Mouse (Mus musculus): ENCODE results near the gene Pygm.
A peak's percentile ranks its signal among the peaks of the same experiment; 100 is the strongest.

Pygm gene

DNA sequence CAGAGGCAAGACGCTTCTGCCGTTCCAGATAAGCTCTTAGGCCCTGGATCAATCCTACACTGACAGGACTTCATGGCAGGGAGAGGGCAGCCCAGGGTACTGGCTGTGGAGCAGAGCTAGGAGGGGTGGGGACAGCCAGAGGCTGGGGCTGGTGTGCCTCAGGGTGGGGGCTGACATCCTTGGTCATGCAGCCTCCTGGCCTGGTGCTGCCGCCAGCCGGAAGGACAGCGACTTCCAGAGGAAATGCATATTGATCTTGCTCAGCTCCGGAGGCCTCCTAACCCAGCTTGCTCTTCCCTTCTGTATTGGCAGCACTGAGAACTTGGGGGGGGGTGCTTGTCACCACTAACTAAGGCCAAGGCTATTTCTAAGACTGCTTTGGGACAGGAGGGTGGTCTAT, 31.3 kb downstream of the Pygm start:
- no peak for DNase-seq

DNA sequence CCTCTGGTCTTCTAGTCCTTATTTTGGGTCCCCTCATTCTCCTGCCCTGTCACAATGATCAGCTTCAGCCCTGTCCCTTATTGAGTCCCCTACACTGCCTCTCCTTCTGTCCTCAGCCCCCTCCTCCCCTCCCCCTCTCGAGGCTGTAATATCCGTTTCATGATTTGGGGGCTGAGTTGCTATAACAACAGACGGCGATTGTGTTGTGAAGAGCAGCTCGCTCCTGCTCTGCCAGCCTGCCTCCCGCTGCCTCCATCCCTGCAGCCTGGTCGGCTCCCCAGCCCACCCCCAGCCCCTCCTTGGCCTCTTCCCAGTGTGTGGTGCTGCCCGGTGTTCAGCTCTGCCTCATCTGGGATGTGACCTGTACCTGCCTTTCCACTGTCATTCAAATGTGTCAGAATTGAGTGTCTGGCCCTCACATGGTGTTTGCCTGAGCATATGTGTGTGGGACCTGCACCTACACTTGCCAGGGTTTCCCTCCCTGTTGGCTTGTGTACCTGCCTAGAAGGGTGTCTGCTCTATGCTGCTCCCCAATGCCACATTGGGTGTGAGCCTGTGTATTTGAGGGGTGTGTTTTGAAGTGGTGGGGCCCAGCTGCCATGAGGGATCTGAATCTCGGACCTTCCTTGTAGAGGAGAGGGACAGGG, 32.0 kb downstream of the Pygm start:
- no peak for DNase-seq

DNA sequence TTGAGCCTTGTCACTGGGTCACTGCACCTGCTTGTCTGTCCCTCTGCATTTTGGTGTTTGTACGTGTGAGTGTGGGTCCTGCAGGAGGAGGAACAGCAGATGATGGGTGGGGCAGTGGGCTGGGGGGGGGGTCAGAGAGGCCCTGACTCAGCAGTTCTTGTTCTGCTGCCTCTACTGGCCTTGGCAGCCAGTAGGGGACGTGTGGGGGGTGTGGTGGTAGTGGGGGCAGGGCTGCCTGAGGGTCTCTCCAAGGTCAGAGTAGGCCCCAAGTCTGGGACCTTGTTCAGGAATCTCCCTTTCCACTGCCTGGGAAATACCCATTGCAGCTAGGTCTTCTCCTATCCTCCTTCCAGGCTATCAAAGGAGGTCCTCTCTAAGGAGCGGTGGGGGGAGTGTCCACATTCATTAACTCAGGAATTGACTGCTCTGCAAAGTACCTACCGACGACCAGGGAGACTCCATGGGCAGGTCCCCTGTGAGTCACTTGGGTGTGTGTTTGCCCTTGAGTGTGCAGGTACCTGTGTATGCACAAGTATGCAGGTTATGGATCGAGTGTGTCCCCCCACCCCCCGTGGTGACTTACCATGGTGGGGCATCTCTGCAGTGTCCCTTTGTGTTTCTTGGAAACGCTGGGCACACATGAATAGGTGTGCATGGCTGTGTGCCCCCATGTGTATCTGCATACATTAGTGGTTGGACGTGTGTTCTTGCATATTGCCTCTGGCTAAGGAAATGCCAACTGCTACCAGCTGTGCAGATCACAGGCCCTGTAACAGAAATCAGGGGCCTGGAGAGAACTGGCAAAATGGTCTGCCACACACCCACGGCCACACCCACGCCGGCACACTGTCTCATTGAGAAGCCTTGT, 32.9 kb downstream of the Pygm start:
- DNase-seq: peak; percentile 63

DNA sequence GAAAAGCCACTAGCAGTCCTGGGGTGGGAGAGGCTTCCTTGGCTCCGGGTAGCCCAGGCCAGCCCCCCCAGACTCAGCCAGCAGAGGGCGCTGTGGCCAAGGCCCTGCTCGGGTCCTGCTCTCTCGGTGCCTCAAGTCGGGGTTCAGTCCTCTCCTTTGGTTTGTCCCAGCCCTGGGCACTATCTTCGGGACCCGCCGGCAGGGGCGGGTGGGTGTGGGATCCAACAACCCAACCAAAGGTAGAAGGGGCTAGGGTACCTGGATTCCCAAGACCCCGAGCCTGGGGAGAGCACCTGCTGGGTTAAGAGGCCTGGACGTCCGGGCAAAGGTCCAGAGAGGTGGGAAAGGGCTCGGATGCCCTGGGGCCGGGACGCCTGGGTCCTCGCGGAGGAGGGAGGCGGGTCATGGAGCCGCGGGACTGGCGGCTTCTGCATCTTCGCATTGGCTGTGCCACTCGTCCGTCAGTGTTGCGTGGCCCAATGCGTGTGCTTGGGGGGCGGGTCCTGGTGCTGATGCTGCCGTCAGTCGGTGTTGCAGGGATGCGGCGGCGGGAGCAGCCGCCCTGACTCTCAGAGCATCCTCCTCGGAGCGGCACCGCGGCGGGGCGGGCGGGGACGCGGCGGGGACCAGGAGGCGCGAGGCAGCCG, 34.2 kb downstream of the Pygm start, which contains the start of gene Nrxn2:
TSS of gene Nrxn2 (plus strand) at position 499 of the 647 bp plus-strand sequence.
- DNase-seq: peak; percentile 95

DNA sequence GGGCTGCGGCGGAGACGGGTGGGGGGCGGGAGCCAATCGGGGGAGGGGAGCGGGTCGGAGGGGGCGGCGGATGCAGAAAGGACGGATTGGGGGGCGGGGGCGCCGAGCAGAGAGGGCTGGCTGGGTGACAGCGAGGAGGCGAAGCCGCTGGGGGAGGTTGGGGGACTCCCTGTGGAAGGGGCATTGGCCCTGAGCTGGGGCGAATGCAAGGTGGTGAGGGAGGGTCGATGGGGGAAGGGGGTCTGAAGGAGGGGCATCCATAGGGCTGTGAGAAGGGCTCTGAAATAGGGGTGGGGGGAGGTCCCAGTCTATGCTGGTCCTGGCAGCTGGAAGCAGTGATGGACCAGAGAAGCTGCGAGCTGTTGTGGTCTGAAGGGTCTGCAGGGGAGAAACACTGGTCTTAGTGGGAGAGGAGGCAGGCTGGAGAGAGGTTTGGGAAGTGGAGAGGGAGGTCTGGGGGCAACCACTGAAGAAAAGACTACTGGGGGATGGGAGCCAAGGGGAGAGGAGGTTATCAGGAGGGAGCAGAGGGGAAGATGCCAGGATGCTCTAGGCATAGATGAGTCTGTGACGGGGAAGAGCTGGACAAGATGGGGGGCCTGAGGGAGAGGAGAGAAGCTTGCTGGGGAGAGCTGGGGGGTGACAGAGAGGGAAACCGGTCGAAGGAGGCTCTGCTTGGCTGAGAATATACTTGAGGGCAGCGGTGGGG, 34.9 kb downstream of the Pygm start:
- DNase-seq: peak; percentile 63

DNA sequence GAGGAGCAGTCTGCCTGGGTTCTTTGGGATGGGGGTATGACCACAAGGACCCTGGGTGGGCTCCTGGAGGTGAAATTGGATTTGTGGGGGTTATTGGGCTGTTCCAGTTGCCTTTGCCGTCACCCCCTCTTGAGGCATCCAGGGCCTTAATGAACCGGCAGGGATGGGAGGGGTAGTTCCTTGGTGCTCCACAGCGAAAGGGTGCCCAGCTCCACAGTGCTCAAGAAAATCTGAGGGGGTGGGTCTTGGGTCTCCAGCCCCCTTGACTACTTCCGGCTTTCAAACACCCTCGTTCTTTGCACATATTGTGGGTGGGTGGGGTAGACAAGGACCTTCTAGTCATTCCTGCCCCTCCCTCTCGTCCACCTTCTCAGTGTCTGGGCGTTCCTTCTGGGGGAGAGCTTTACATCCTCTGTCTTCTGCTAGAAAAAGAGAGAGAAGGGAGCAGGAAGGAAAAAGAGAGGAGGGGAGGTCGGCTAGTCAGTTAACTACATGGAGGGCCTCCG, 35.7 kb downstream of the Pygm start:
- DNase-seq: peak; percentile 60

DNA sequence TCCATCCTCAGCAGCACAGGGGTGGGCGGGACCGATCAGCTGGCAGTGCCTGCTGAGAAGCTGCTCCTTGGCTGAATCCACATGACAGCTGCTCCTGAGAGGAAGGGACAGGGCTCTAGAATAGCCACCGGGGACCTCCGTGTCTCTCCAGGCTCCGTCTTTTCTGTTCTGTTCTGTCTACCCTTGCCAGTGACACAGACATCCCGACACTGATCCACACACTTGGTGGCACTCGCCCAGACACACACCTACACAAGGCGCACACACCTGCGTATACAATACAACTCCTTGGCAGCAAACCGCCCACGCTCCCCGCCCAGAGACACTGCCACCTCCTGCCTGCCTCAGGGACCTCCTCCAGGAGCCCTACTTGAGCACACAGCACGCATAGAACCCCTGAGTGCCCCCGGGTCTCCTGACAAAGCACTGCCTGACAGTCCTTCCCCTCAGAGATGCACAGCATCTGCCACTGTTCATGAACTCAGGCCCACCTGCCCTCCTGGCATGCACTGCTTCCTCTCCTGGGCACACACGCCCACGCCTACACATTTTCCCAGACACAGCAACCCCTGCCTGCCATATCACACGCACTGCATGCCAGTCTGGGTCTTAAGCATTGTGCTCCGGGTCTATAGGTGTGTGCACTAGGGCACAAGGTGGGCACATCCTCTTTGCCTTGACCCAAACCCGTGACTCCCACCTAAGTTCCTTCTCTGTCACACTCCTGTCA, 36.4 kb downstream of the Pygm start:
- peak; percentile 77 for DNase-seq

DNA sequence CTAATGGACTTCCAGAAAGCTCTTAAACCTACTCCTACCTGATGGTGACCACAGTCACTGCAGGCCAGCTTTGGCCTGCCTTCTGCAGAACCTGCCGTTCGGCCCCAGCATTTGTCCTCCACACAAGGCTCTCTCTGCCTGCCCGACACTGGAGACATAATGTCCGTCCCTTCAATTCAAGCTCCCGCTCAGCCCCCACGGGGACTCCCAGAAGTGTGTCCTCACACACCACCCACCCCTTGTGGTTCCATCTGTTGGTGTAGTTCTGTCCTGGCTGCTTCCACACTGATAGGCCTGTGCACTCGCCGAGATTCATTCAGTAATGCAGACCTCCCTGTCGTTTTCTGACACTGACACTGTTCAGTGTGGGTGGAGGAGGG, 37.0 kb downstream of the Pygm start:
- DNase-seq: peak; percentile 62

DNA sequence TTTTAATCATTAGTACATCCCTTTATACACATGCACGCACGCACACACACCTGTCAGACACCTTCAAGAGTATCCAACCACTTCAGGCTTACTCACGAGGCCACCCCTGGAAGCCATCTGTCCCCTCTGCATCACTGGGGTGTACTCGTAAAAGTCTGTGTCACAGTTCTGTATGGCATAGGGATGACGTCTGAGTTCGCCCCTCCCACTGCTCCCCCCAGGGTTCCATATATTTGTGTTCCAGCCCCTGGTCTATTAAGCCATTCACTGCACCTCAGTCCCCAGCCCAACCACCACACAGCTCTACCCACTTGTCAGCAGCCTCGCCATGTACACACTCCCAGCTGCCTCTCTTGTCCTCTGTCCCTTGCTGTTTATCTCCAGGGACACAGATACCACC, 37.8 kb downstream of the Pygm start:
- DNase-seq: no peak

DNA sequence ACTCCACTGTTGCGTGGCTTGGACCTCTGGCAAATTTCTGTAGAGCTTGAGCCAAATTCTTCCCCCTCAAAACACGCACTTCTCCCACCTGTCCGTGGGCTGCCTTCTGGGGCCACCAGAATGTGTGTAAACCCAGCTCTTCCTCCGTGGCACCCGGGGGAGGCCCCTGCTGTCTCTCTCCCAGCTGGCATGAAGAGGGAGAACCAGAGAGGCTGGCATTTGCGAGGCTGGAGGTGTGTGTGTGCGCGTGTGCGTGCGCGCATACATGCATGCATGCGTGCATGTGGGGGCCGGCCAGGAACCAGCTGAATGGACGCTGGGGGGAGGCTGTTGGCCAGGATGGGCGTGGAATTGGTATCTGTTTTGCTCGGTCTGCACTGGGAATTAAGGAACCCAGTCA, 39.0 kb downstream of the Pygm start:
- DNase-seq: no peak

DNA sequence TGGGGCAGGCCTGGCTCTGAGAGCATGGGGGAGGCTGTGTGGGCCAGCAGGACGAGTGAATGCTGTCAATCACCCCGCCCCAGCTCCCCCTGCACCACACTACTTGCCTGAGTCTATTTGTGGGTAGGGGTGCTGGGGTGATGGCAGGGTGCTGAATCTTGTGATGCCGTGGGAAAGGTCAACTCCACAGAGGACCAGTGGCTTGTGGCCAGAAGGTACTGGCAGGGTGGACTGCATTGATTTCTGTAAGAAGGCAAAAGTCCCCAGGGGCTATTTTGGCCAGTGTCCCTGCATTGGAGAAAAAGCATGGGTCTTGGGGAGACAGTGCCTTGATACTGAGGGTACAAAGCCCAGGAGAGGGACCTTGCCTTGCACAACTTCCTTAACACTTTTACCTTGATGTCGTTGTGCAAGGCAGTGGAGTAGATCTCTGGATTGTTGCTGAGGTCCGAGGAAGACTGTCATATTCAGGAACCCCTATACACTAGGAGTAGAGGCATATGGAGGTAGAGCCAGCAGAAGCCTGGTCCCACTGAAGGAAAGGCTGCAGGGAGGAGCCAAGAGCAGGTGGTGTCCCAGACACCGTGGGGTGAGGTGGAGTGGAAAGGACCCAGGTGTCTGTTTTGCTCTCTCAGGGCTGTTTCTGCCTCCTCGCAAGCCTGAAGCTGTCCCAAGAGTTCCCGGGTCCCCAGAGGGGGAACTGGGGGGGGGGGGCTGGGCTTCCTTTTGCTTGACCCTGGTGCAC, 40.1 kb downstream of the Pygm start:
- DNase-seq: peak; percentile 68

DNA sequence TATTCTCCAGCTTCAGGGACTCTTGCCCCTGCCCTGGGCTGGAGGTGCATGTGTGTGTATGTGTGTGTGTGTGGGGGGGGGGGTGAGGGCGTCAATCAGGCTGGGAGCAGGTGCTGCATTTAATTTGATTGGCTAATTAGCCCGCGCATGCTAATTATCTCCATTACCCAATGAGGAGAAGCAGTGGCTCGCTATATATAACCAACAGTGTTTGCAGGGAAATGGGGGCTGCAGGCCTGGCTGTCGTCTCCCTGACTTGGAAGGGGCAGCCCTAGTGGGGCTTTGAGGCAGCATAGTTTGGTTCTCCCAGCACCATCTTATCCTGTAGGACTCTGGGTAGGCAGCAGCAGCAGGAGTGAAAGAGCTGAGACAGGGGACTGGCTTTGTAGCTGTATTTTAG, 41.4 kb downstream of the Pygm start:
- DNase-seq: no peak

DNA sequence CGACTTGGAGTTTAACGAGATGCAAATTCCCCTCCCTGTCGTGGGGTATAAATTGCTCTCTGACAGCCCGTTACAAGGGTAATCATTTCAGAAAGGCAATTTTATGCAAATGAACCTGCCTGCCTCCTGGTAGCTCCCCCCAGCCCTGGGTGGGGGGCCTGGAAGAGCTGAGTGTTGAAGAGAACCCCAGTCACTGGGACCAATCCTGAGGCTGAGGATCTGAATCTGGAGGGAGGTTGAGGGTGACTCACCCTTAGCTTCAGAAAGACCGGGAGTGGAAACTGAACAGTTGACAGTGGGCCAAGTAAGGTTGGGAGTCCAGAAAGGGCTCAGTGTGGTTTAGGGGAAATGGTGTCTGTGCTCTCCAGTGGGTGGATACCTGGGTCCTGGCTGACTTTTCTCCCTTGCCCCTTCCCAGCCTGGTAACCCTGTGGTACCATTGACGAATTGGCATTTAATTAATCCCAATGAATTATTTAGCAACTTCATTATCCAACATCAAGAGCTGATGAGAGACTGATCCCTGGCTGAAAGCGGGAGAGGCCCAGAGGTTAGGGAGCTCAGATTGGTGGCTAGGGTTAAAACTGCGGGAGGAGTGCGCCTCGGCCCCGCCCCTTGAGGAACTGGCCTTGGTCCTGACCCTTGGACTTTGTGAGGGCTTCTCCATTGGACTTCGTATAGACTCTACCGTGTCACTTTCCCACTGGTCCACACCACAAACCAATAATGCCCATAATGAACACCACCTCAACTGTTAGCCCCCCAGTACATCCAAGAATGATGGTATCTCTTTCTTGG, 42.7 kb downstream of the Pygm start:
- peak; percentile 72 for DNase-seq

DNA sequence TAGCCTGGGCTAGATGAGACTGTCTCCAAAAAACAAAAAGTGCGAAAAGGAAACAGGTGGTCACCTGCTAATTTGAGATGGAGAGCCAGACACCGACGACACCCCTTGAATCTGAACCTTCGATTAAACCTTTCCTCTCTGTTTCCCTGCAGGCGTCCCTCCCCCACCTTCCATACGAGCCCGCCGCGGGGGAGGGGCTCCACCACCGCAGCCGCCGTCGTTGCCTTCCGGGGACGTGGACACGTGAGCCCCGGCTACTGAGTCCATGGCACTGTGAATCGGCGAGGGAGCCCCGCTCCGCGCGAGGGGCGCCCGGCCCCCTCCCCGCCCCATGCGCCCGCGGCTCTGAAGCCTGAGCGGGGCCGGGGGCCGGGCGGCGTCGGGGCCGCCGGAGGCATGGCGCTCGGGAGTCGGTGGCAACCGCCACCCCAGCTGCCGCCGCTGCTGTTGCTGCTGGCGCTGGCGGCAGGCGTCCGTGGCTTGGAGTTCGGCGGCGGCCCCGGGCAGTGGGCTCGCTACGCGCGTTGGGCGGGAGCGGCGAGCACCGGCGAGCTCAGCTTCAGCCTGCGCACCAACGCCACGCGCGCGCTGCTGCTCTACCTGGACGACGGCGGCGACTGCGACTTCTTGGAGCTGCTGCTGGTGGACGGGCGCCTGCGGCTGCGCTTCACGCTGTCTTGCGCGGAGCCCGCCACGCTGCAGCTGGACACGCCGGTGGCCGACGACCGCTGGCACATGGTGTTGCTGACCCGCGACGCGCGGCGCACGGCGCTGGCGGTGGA, 43.6 kb downstream of the Pygm start:
- no peak for DNase-seq

DNA sequence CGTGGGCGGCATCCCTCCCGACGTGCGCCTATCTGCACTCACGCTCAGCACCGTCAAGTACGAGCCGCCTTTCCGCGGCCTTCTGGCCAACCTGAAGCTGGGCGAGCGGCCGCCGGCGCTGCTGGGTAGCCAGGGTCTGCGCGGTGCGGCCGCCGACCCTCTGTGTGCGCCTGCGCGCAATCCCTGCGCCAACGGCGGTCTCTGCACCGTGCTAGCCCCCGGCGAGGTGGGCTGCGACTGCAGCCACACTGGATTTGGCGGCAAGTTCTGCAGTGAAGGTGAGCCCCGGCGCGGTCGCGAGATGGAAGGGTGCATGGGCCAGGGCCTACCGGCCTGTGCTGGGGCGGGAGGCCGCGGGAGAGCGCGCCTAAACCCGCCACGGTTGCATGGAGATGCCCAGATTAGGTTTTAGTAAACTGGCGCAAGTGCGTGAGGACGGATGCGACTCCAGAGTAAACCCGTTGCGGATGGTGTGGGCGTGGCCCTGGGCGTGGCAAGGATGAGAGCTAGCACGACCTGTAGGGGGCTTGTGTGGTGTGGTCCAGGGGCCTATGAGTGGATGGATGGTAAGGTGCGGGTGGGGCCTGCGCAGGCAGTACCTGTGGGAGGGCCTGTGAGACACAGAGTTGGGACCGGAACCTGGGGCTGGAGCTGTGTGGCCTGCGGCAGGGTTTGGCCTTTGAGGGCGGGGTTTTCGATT, 44.5 kb downstream of the Pygm start:
- no peak for DNase-seq

DNA sequence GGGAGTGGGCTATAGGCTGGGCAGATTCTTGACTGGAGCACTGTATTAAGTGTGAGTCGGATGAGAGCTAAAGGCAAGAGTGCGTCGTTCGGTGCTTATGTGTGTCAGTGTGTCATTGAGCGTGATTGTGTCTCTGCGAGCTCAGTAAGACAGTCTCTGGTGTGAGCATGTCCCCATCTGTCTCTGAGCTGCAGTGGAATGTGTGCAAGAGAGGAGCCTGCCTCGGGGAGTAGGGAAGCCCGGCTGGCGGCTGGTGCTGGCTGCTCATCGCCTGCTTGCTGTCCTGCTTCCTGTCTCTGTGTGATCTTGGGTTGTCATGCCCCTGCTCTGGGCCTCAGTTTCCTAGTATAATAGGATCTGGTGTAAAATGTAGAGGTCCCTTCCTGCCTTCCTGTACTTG, 58.8 kb downstream of the Pygm start:
- no peak for DNase-seq

DNA sequence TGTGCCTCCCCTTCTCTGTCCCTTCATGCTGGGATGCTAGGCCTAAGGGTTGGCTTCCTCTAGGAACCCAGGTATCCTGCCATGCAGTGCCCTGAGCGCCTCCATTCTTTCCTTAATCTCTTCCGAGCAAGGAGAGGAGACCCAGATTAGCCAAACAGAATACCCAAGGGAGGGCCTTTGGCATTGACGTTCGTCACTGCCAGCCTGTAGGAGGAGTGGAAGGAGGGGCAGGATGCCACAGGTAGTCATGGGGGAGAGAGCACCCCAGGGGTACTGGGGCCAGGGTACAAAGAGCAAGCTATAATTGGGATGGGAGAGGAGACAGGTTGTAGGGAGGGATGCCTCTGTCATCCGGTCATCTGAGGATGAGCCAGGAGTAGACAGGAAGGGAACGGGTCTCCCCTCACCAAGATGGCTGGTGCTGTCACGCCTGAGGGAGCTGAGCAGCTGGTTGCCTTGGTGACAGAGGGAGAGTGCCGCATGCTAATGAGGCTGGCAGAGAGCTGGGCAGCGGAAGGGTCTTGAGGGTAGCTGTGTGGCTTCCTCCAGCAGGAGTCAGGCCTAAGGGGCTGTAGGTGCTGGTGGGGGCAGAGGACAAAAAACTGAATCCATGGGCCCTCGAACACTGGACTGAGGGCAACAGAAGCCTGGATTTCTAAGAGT, 61.7 kb downstream of the Pygm start:
- DNase-seq: no peak

DNA sequence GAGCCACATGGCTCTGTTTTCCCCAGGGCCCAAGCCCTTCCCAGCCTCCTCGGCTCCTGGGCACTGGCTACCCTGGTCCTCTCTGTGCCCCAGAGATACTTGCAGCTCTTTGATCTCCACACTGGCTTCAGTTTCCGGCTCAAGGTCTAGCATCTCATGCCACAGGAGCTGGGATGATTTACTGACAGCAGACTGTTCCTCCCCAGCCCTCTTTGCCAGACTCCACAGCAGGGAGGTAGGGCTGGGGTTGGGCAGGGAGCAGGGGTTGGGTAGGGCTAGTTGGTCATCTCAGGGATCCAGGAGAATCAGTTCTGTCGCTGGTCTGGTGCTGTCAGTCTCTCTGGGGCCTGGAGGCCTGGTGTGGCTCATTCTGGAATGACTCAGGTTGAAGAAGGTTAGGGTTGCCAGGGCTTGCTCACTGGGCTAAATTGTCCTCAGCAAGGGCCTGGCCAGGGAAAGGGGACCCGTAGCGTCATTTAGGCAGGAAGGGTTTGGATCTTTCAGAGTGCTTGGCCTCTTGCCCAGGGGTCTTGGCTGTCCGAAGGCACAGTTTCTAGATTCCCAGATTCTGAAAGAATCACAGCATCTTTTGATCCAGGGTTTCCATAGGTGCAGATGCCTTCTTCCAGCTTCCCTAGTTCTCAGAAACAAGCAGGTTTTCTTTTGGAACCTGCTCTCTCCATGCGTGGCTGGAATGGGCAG, 62.7 kb downstream of the Pygm start:
- no peak for DNase-seq
